Mouse (Mus musculus): ENCODE data around the gene Msh2. TPM values are rescaled to one million over a fixed set of nuclear protein-coding genes. Genes with fewer than 3 reads are reported as not detected.

Msh2 gene
- total and polyA plus RNA-seq, 3 experiments = 40.8 to 42.5 TPM; not detected in 1

DNA sequence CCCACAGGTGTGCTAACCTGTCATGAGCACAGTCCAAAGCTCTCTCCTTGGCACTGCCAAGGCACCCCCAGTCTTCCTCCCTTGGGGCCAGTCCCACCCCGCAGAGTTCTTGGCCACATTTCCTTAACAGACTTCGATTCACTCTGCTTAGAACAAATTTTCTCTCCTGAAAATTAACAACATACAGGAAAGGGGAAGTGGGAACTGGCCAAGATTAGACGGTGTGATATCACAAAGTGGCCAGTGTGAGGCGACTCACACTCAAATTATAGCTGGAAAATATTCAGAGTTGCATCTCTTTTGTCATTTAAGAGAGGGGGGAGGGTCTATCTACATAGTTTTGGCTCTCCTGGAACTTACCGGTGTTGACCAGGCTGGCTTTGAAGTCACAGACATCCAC lies 32.9 kb upstream of the Msh2 start (continued):
- TF ChIP-seq POLR2A (IDR thresholded peaks at IDR 0.05; ENCODE audit: control insufficient read depth in 1 of 2, insufficient read depth in 1 of 2, low read depth in 1 of 2, low read length in 2 of 2, poor library complexity in 1 of 2) (no peak), BHLHE40 (IDR thresholded peaks at IDR 0.05; ENCODE audit: borderline replicate concordance, low read depth, low read length) (no peak), CHD2 (IDR thresholded peaks at IDR 0.05; ENCODE audit: low read length) (no peak), MYB (IDR thresholded peaks at IDR 0.05; ENCODE audit: low read depth, low read length) (no peak), MYC (IDR thresholded peaks at IDR 0.05; ENCODE audit: low read depth, low read length) (no peak), ETS1 (IDR thresholded peaks at IDR 0.05; ENCODE audit: low read depth, low read length) (no peak), TCF12 (IDR thresholded peaks at IDR 0.05; ENCODE audit: low read depth, low read length) (no peak), JUND (IDR thresholded peaks at IDR 0.05; ENCODE audit: low read depth, low read length) (0 out of 2 replicates have a peak, but pooled peaks have one; percentile 68), UBTF (IDR thresholded peaks at IDR 0.05; ENCODE audit: borderline replicate concordance, insufficient read depth, low read depth, low read length) (no peak), MEF2A (IDR thresholded peaks at IDR 0.05; ENCODE audit: extremely low read depth, insufficient replicate concordance, low read depth, low read length, poor library complexity, severe bottlenecking) (no peak), ZC3H11A (IDR thresholded peaks at IDR 0.05; ENCODE audit: low read depth, low read length) (no peak), E2F4 (IDR thresholded peaks at IDR 0.05; ENCODE audit: borderline replicate concordance, low read depth, low read length) (no peak), USF2 (IDR thresholded peaks at IDR 0.05; ENCODE audit: borderline replicate concordance in 1 of 2, insufficient read depth in 1 of 2, low read depth in 1 of 2, low read length in 2 of 2) (no peak), ELF1 (IDR thresholded peaks at IDR 0.05; ENCODE audit: low read depth, low read length) (0 out of 2 replicates have a peak, but pooled peaks have one; percentile 20), RAD21 (IDR thresholded peaks at IDR 0.05; ENCODE audit: low read depth, low read length) (peak; percentile 34), MAFK (IDR thresholded peaks at IDR 0.05; ENCODE audit: borderline replicate concordance, low read depth, low read length) (no peak), ZNF384 (IDR thresholded peaks at IDR 0.05; ENCODE audit: low read depth, low read length) (no peak), GABPA (IDR thresholded peaks at IDR 0.05; ENCODE audit: low read depth, low read length) (no peak), NRF1 (IDR thresholded peaks at IDR 0.05; ENCODE audit: insufficient read depth, low read depth, low read length, poor library complexity, severe bottlenecking) (no peak), USF1 (IDR thresholded peaks at IDR 0.05; ENCODE audit: low read depth, low read length) (no peak)

DNA sequence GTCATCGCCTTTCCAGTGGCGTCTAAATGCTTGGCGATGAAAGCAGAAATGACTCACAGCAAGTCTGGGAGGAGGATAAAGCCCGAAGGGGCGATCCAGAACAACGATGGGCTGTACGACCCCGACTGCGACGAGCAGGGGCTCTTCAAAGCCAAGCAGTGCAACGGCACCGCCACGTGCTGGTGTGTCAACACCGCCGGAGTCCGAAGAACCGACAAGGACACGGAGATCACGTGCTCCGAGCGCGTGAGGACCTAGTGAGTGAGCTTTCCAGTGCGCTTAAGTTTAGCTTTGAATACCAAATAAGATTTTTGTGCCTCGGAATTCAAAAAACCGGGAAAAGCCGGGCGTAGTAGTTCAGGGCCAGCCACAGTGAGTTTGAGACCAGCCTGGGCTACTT lies 31.9 kb upstream of the Msh2 start:
- H3K4me3 ChIP-seq (ENCODE audit: control insufficient read depth in 1 of 2, insufficient read depth in 1 of 2, low read depth in 2 of 2, low read length in 2 of 2) = no peak overlapping the region
- H3K27me3 ChIP-seq (ENCODE audit: control insufficient read depth in 1 of 2, insufficient read depth in 2 of 2, low read length in 2 of 2) = no peaks in the 10 kb centered on the region
- 0 out of 4 replicates have a peak, but pooled peaks cover 0 to 3% of the 10 kb centered on the region in 2 experiments for H3K4me1 ChIP-seq (ENCODE audit: control insufficient read depth in 1 of 2, insufficient read depth in 2 of 2, low read length in 2 of 2)
- H3K79me2 ChIP-seq (ENCODE audit: control insufficient read depth, insufficient read depth, low read length, poor library complexity) = no peaks in the 10 kb centered on the region
- no peaks in the 10 kb centered on the region for H3K9me3 ChIP-seq (replicated peaks; ENCODE audit: insufficient read depth, low read length)
- no peak overlapping the region for H3K27ac ChIP-seq (ENCODE audit: control insufficient read depth, low read depth, low read length)
- H3K36me3 ChIP-seq (ENCODE audit: control insufficient read depth in 1 of 2, insufficient read depth in 2 of 2, low read length in 2 of 2) = peaks cover 0 to 3% of the 10 kb centered on the region in 2 experiments; a peak in 1 of 4 replicates
- no peak overlapping the region for H3K9ac ChIP-seq (ENCODE audit: control insufficient read depth, low read depth, low read length, poor library complexity, severe bottlenecking)
- no peak for TF ChIP-seq ELF1 (IDR thresholded peaks at IDR 0.05; ENCODE audit: low read depth, low read length)
- TF ChIP-seq POLR2AphosphoS5 (IDR thresholded peaks at IDR 0.05; ENCODE audit: borderline replicate concordance, low read depth, low read length) = no peak
- no peak for TF ChIP-seq JUND (IDR thresholded peaks at IDR 0.05; ENCODE audit: low read depth, low read length)
- no peak for TF ChIP-seq TBP (IDR thresholded peaks at IDR 0.05; ENCODE audit: low read depth, low read length)
- DNase-seq (ENCODE audit: low read depth, low spot score) = no peak

All from MEL (cell line).